Mouse (Mus musculus) cerebellum, postnatal 25 days (tissue): ENCODE results near the gene Calhm6.

Experiments
- DNase-seq, 2 experiments: peaks; one replicate each; pipeline ENCODE4 v3.0.0; 2021; ENCODE audit warnings: mixed read lengths in 2 of 2

The Calhm6 gene

DNA sequence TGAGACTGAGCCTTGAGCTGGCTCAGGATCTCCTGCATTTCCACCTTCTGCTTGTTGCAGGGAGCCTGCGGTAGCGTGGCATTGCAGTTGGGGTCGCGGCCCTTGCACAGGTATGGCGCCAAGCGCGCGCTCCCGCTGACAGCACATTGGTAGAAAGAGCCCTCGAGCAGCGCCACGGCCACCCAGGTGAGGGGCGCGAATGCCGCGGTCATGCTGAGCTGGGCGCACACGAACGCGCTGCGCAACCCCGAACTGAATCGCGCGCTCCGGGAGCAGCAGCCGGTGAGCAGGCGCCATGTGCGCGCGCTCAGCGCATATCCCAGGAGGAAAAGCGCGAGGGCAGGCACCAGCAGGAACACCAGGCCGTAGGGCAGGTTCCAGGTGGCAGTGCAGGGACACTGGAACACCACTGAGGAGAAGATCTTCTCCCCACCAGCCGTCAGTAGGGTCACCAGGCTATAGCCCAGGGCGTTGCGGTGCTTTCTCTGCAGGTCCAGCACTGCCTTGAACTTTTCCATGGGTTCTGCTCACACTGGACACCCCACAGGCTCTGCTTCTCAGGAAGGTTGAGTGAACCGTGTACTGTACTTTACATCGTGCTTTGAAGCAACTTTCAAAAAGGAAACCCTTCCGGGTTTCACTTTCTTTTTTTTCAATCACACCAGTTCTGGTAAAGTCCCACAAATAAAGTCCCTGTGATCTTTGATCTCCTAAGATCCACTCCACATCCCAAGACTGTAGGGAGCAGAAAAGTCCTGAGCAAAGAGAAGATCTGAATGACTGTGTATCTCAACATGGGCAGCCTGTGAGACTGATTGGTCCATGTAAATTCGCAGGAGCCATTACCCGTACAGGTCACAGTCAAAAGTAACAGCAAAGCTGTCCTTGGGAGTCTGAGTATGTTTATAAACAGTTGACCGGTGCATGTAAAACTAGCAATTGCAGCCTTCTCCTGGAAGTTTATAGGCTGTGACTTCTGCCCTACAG is at the start of gene Calhm6:
Gene Calhm6, minus strand, starts transcription at position 593 of the 987 bp plus-strand sequence.
- peak; percentile 17 to 19 for DNase-seq

DNA sequence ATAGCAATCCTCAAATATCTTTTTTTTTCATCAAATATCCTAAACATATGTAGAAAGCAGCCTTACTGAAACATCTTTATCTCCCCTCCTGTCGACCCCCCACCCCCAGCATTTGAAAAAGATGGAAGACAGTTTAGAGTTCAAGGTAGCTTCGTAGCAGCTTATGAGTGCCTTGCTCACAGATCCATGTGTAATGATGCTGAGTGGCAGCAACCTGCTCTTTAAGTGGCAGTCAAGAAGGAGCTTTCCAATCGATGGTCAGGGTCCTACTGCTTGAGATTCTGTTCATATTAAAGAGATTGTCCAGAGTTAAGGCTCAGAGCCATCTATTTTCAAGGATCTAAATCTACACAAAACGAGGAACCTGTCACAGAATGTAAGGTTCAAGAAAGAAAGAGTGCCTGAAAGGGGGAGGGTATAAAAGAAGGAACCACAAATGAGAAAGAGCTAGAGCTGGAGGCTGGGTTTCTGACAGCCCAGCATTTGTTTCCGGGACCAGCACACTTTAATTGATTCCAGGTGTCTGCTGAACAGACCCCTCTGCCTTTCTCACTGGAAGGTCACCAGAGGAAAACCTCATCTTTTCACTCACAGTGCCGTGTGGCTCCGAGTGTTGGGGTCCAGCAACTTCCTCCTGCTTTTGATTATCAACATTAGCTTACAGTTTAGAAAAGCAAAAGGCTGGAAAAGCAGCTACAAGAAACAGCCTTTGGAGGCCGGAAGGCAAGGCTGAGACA is 48.3 kb upstream of the Calhm6 start:
- no peak for DNase-seq

DNA sequence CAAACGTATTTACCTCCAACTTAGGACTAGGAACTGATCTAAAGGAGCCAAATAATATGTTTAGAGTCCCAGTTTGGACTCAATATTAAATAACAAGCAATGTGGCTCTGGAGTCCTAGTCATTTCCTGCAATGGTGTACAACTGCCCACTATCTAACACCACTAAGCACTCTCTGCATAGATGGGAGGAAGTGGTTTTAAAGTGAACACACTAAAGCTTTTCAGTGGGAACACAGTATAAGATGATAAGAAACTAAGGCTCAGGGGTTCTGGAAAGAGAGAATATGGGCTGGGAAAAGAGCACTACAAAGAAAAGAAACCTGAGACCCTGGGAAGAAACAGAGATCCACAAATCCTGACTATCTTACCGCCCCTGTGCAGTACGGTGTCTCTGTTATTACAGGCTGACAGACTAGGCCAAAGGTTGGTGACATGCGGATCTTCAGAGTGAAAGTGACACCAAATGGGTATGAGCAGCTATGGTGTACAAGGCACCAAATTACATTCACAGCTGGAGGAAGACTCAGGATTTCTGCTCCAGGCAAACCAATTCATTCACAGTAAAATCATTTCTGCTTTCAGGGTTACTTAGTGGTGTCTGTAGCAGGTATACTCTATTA is 45.0 kb upstream of the Calhm6 start:
- no peak for DNase-seq

DNA sequence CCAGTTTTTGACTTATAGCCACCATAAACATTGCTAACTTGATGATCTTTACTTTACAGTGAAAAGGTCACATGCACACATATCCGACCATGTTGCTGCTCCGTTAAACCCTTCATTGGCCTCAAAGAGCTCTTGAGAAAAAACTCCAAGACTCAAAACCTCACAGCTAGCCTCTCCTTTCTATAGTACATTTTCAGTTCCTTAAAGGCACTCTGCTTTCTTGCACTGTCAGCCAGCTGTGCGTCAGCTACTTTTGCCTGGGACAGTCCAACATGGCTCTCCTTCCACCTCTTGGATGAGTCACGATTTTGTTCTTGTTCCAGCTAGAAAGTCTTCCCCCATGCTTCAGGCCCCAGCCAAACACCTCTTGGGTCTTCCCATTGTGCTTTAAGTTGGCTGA is 43.9 kb upstream of the Calhm6 start:
- DNase-seq, result no peak

DNA sequence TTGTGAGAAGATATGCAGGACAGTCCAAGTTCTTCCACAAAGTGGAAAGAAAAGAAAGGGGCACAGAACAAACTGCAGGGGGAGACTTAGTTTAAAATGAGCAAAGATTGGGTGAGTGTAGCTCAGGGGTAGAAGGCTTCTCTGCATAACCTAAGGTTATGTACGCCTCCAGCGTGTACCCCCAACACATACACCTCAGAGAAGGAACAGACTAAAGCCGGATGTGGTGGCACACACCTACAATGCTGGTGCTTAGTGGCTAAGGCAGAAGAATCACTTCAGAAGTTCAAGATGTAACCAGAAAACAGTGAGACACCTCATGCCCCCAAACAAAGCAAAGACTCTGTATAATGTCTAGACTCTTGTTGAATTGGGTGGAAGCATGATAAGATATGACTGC is 43.4 kb upstream of the Calhm6 start:
- DNase-seq, result no peak

DNA sequence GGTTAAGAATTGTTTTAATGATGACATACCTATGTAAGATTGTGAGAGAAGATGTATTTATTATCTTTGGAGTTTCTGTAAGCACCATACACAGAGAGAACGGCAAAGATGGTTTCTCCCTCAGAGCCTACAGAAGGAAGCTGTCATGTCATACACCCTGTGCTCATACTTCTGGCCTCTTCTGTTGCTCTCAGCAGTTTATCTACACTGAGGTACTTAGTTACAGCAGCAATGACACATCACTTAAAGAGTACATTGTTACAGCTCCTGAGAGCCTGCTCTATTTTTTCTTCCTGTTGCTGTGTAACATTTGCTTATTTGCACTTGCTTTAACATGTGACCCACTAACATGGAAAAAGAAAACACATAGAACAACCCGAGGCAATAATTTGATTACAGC is 39.2 kb upstream of the Calhm6 start:
- no peak for DNase-seq

DNA sequence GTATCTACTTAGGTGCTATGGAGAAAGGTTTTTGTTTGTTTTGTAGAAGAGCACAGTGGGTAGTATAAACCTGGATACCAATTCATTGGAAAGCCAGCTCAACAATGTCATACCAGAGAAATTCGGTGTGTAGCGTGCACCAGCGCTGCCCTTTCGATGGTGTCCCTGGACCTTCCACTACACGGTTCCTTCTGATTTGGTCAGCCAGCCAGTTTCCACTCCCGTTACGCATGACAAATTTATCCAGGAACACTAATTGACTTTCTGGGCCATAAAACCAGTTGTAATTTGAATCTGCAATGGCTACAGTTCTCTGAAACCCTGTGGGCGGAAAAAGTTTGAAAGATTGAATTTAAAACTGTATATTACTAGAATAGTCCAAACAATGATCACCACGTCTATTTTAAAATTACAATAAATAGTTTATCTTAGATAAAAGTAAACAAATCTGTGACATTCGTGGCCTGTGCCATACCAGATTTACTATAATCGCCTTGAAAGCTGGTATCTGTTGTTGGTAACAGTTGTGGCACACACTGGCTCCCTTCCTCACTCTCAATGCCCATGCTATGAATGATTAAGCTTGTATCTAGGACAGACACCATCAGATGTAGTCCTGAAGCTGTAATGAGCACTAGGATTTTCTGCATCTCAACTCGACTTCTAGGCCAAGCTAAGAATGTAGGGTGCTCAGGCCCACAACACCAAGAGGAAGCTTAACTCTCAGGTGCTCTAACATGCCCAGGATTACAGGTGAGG is 28.2 kb upstream of the Calhm6 start:
- no peak for DNase-seq

DNA sequence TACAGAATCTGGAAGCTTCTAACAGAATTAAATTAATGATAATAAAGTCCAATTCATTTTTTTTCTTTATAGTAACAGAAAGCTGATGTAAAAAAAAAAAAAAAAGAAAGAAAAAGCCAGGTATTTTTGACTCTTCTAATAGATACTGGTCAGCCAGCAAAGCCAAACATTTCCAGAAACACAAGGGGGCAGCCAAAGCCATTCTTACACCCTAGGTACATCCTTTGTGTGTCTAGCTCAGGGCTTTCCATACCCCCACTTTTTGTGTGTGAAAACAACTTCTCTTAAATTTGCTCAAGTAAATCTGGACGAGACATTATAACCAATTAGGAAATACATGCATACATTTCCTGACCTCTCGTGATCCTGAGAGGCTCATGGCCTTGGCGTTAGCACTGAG is 24.0 kb upstream of the Calhm6 start:
- no peak for DNase-seq

DNA sequence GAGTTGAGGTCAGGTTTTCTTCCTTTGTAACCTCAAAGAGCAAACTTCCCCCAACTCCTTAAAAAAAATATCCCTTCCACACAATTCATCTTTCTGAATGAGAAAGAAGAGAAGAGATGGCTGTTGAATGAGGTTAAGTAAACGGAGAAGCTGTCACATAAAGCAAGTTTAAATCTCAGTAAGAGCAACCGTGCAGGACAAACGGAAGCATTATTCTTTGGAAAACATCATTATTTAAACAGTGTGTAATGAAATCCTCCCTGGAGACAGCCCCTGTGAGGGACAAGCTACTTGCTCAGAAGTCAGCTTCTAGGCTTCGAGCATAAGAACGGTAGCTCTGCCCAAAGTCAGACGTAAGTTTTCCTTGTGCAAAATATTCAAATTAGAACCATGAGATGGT is 22.7 kb upstream of the Calhm6 start:
- DNase-seq, result no peak

DNA sequence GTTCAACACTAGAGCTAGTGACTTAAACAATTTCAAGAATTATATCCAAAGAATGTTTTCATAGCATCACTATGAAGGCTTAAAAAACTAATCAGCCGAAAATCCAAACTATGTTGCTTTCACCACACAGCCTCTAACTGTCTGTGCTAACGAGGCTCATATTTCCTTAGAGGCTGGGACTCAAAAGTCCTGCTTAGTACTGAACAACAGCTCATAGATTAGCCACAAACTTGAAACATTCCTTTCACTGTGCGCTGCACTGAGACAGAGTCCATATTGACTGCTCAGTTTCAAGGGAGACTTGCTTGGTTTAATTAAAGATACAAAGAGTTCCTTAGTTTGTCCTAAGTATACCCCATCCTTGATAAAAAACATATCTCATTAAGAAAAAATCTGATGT is 22.0 kb upstream of the Calhm6 start:
- DNase-seq, result no peak

DNA sequence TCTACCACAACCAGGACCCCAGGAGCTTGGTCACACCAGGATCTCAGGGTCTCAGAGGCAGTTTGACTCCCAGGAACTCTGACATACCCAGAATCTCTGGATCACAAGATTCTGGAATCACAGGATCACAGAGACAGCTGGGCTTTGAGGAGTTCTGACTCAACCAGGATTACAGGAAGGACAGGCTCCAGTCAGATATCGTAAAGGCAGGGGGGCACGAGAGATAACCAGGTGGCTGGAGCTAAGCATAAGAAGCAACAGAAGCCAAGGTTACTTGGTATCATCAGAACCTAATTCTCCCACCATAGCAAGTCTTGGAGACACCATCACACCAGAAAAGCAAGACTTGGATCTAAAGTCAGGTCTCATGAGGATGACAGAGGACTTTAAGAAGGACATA is 13.9 kb upstream of the Calhm6 start:
- no peak for DNase-seq

DNA sequence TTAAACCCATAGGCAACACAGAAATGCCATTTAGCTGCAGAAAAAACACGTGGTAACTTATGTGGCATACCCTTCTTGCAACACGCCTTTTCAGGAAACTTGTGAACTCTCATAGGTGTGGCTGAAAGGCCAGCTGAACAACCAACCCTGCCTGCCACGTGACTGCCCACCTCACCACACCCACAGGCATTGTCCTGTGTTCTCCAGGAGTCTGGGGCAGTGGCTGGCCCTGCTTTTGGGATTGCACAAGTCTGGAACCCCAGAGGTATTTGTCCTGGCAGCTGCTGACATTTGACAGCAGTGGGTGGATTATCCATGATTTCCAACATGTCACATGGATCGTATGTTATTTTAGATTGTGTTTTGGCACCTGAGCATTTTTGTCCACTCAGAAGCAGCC is 12.0 kb upstream of the Calhm6 start:
- no peak for DNase-seq

DNA sequence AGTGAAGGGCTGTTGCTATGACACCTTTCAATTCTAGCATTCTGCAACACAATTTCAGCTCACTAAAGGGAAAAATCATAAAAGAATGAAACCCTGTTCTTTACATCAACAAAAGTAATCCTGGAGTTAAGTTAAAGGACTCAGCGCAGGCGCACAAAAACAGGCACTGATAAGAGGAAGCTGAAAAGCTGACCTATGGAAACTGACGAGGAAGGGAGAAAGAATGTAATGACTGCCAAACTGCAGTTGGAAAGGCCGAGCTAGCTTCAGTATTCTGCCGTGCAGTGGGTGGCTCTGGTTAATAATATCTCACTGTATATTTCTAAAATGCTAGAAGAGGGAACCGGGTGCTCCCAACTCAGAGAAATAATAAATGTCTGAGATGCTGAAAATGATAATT is 10.2 kb upstream of the Calhm6 start:
- DNase-seq, result no peak

DNA sequence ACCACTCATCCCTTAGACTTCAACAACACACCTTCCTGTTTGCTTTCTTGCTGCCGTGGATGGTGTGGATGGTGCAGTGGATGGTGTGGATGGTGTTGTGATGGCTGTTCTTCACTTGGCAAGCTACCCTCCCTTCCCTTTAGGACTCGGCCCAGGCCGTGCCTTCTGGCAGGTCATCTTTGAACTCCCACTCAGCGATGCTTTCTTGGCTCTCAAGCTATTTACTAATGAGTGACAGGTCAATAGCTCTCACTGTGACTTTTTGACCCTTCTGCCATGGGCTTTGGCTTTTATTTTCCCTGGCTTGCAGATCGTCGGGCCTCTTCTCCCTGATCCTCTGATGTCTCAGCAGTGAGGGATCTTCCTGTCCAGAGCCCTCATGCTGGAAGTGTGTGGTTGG is 8.6 kb upstream of the Calhm6 start:
- no peak for DNase-seq

DNA sequence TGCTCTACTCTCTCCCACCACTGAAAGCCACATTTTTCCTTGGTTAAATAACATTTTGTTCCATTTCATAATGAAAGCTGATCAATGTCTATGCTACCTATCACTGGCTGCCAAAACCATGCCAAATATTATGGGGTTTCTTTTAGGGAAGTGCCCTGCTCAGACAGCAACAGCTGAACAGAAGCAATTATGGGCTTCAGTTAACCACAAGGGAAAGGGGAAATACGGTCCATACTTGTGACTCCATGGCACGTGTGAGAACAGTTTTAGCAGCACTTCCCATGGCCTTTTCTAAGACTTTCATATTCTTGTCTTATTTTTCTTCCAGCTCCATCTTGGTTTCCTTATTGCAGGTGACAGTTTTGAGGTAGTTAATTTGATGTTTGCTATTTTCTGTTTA is 3.6 kb upstream of the Calhm6 start:
- no peak for DNase-seq

DNA sequence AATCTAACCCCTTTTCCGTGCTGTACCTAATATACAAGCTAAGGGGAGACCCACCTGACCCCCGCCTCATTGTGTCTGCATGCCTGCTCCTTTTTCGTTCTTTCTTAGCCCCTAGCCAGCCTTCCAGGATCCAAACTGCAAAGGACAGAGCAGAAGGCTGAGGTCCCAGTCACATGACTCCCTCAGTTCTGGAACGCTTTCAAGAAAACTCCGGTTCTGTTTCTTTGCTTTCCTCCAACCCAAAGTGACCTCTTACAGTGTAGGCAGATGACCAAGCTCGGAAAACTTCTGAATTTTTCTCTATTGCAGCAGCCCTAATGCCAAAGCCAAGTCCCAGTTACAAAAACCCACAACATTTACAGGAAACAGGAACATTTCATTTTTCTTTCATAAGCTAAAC is 607 bp upstream of the Calhm6 start:
- no peak for DNase-seq

DNA sequence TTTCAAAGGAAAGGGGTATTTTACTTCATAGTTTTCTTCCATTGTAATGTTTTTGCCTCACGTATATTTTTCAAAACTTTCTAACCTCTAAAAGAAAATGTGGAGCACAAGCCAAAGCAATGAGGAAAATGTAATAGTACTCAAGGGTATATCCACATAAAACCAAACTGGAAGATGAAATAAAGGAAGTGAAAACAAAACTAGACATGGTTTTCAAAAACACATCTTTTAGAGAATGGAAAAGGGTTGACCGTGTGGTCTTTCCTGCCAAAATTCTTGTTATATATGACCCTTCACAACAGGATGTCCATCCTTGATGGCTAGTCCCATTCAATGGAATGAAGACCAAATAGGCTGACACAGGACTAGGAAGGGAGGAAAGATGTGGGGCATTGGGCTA is 9.4 kb downstream of the Calhm6 start:
- no peak for DNase-seq

DNA sequence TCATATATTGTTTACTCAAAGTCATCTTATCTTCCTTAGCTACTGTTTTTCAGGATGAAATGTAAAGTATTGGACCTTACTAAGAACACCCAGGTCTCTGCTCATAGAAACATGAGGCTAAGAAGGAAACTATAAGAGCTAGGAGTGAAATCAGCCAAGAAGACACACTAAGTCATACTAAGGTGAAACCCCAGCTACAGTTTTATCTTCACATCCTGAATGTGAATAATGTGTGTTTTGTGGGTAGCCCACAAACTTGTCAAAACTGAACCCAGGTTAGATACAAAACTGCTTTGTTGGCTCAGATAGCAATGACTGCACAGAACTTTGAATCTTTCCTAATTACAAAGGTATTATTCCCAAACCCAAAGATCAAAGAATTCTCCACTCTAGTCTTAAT is 10.0 kb downstream of the Calhm6 start:
- no peak for DNase-seq

DNA sequence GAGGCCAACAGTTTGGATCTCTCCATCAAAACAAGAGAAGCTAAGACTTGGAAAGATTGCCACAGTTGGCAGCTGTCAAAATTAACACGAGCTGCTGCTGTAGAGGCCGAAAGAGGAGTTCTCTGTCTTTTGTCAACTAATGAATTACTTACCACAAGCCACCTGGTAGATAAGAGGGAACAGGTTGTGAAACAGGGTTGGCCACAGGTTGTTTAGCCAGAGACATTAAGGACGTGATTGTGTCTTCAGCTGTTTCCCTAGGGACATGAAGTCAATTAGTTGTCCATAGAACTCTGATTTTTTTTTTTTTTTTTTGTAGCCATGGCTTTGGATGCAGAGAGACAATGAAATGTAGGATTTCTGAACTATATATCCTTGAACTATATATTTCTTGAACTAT is 10.7 kb downstream of the Calhm6 start:
- no peak for DNase-seq

DNA sequence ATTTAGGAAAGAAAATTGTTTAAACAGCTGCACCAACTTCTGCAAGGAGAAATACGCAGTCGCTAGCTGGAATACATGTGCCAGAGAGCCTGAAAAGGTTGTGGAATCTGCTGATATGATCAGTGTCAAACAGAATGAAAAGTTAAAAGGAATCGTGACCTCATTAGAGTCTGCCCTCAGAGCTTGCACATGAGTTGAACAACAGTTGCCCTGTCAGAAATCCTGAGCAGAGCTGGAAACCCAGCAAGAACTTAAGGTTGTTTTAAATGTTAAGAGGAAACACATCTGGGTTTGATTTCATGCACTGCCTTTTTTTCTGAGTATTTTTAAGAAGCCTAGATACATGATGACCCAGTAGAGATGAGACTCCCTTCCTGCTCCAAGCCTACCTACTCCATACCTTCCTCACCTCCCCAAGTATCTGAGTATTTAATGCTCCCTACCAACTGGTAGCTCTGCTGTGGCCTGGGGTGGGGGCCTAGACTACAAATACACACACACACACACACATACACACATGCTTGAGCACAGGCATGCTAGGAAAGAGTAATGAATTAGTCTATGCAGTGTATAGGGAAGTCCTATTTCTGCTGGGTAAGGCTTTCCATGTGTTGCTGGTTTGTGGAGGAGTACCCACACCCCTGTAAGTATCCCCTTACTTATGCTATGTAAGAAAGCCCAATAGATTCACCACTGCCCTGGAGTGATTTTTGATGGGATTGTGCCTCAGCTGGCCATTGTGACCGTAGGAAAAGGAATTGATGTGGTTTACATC is 15.6 kb downstream of the Calhm6 start:
- no peak for DNase-seq

DNA sequence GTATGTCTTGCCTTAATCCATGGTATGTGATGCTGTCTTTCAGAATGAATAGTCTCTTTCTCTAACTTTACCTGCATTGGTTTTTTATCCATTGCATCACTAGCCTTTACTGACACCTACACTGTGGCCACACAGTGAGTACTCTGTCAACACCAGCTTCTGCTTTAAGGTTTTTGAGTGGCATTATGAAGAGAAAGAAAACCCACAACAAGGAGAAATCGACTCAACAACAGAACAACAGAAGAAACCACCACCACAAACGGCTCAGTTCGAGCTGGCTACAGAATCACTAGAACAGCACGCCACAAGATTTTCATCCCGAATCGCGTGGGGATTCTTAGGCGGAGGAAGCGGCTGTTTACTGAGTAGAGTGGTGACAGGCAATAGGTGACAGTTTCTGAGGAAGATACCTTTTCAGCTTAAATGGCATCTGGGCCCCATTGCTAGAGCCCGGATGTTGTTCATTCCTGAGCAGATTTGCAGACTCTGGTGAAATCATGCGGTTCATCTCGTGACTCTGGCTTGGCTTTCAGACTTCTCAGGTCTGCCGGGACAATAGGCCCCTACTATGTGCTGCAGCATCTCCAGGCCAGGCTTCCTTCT is 16.8 kb downstream of the Calhm6 start:
- no peak for DNase-seq

DNA sequence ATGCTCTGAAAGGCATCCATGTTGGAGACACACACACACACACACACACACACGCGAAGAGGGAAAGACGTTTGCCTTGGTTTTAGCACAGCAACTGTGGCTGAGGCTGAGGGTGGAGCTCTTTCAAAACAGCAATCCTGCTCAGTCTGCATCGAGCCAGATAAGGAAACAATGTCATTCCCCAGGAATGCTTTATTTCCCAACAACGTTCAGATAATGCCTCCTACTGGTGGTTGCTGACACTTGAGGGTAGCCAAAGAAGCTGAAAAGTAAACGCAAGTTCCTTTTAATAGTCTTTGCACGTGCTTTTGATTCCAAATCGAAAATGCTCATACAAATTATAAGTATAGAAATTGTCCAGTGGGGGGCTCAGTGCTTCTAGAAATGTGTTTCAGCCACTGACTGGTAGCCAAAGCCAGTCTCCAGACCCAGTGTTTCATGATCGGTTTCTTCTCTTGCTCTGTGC is 31.3 kb downstream of the Calhm6 start, which contains the start of gene Calhm5:
Gene Calhm5, minus strand, starts transcription at position 102 of the 466 bp plus-strand sequence.
- DNase-seq, result peak in 1 of 2 experiments; percentile 16
